Mouse (Mus musculus) intestine, embryonic 15.5 days (tissue): ENCODE results near the gene Gm20388. TPM values are rescaled to one million over a fixed set of nuclear protein-coding genes. Genes with fewer than 3 reads are reported as not detected.

Experiments
- ATAC-seq: fragments of 200-750 bp; cut with Nextera tagmentation; 2 replicates; pipeline ENCODE4 v1.8.0; 2017; ENCODE audit warnings: moderate TSS enrichment, moderate library complexity
- H3K27ac ChIP-seq: fragments of 300-500 bp; sonication (generic); 2 replicates; pipeline ENCODE4 v1.5.1; 2015; ENCODE audit warnings: mild to moderate bottlenecking, inconsistent platforms
- H3K27me3 ChIP-seq: fragments of 300-500 bp; sonication (generic); replicated peaks from 2 replicates; pipeline ENCODE4 v1.6.1; 2015; ENCODE audit warnings: inconsistent platforms
- H3K36me3 ChIP-seq: fragments of 300-500 bp; sonication (generic); 2 replicates; pipeline ENCODE4 v1.6.1; 2015; ENCODE audit warnings: inconsistent platforms
- H3K4me1 ChIP-seq: fragments of 300-500 bp; sonication (generic); replicated peaks from 2 replicates; pipeline ENCODE4 v1.6.1; 2015; ENCODE audit warnings: inconsistent platforms
- H3K4me2 ChIP-seq: fragments of 300-500 bp; sonication (generic); replicated peaks from 2 replicates; pipeline ENCODE4 v1.6.1; 2015; ENCODE audit warnings: mild to moderate bottlenecking, inconsistent platforms
- H3K4me3 ChIP-seq: fragments of 300-500 bp; sonication (generic); replicated peaks from 2 replicates; pipeline ENCODE4 v1.5.1; 2015; ENCODE audit warnings: inconsistent platforms
- H3K9ac ChIP-seq: fragments of 300-500 bp; sonication (generic); 2 replicates; pipeline ENCODE4 v1.6.1; 2015; ENCODE audit warnings: inconsistent platforms
- H3K9me3 ChIP-seq: fragments of 300-500 bp; sonication (generic); 2 replicates; pipeline ENCODE4 v1.6.1; 2016; ENCODE audit warnings: inconsistent platforms
- WGBS: fragments of 180-500 bp; shearing (Covaris S2); methylation state at CpG from one replicate; pipeline ENCODE4 v1.1.7; 2015; 5-methylcytosine and 5-hydroxymethylcytosine counted together
- polyA plus RNA-seq: library from polyadenylated mRNA; unstranded; fragments of >200 nt; fragmentation: Nextera tagmentation; extraction: Ambion mirVana; gene quantifications from 2 replicates; pipeline ENCODE4 v1.2.1, GENCODE M21; 2015

Gene Gm20388
- polyA plus RNA-seq, 1 experiment from 2014 or later: not detected

GRCm38 (mm10) chr8:123657826-123658225, 3747.2 kb downstream of the Gm20388 start:
- Histone ChIP-seq H3K36me3 (peaks cover 20% of the 10 kb centered on the region; the same call in 1 of the 2 replicates), H3K9me3 (no peaks in the 10 kb centered on the region), H3K4me1 (peaks cover 18% of the 10 kb centered on the region), H3K4me3 (no peak overlapping the region), H3K4me2 (no peak overlapping the region), H3K9ac (no peak overlapping the region), H3K27me3 (no peaks in the 10 kb centered on the region), H3K27ac (no peak overlapping the region)
- 91% methylated on average over 8 of the region's 8 CpGs for WGBS
- ATAC-seq: no peak

DNA sequence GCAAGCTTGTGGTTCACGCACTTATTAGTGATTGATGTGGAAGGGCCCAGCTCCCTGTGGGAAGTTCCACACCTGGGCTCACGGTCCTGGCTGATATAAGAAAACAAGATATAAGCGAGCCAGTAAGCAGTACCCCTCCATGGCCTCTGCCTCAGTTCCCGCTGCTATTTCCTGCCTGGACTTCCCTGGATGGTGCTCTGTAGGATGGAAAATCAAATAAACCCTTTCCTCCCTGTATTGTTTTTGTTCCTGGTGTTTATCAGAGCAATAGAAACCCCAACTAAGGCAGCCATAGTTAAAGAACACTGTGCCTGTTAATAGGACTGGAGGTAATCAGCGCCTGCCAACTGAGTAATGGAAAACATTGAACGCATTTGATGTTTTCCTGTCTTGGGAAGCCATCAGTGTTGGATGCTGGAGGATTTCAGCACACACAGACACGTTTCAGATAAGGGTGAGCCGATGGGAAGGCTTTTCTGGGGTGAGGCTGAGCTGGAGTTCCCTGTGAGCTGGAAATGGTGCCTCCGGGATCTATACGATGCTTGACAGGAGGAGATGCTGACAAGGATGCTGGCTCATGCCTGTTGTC, 3748.9 kb downstream of the Gm20388 start:
- Histone ChIP-seq H3K4me1 (peaks cover 14% of the 10 kb centered on the region), H3K4me3 (no peak overlapping the region), H3K27me3 (no peaks in the 10 kb centered on the region), H3K9me3 (no peaks in the 10 kb centered on the region), H3K4me2 (no peak overlapping the region), H3K9ac (no peak overlapping the region), H3K36me3 (peaks cover 20% of the 10 kb centered on the region; the same call in 1 of the 2 replicates), H3K27ac (no peak overlapping the region)
- WGBS: 81% methylated on average over 10 of the region's 10 CpGs
- ATAC-seq: no peak

GRCm38 (mm10) chr8:123661515-123661914, 3750.9 kb downstream of the Gm20388 start:
- no peaks in the 10 kb centered on the region for H3K27me3 ChIP-seq
- 0 out of 2 replicates have a peak, but pooled peaks cover 3% of the 10 kb centered on the region for H3K4me1 ChIP-seq
- 87% methylated on average over 11 of the region's 11 CpGs for WGBS
- no peak for ATAC-seq
- H3K4me2 ChIP-seq: no peak overlapping the region
- no peak overlapping the region for H3K4me3 ChIP-seq
- H3K27ac ChIP-seq: no peak overlapping the region
- no peak overlapping the region for H3K9ac ChIP-seq
- H3K9me3 ChIP-seq: no peaks in the 10 kb centered on the region
- H3K36me3 ChIP-seq: peaks cover 16% of the 10 kb centered on the region; the same call in 1 of the 2 replicates

GRCm38 (mm10) chr8:123665580-123665979, 3754.9 kb downstream of the Gm20388 start:
- 53% methylated on average over 6 of the region's 6 CpGs for WGBS
- no peak overlapping the region for H3K4me2 ChIP-seq
- no peak overlapping the region for H3K9ac ChIP-seq
- no peak overlapping the region for H3K27ac ChIP-seq
- H3K36me3 ChIP-seq: 0 out of 2 replicates have a peak, but pooled peaks cover 3% of the 10 kb centered on the region
- peak; percentile 63 for ATAC-seq
- H3K9me3 ChIP-seq: no peaks in the 10 kb centered on the region
- H3K4me1 ChIP-seq: 0 out of 2 replicates have a peak, but pooled peaks cover 3% of the 10 kb centered on the region
- no peak overlapping the region for H3K4me3 ChIP-seq
- H3K27me3 ChIP-seq: no peaks in the 10 kb centered on the region

- Histone ChIP-seq H3K36me3 (0 out of 2 replicates have a peak, but pooled peaks cover 3% of the 10 kb centered on the region), H3K9me3 (no peaks in the 10 kb centered on the region), H3K4me2 (no peak overlapping the region), H3K4me1 (0 out of 2 replicates have a peak, but pooled peaks cover 3% of the 10 kb centered on the region), H3K27ac (no peak overlapping the region), H3K9ac (no peak overlapping the region), H3K4me3 (no peak overlapping the region), H3K27me3 (no peaks in the 10 kb centered on the region)
- ATAC-seq: no peak
- WGBS: 93% methylated on average over 1 of the region's 1 CpGs
These were observed 3756.2 kb downstream of the Gm20388 start for GRCm38 (mm10) chr8:123666832-123667231.

- no peak overlapping the region for H3K4me3 ChIP-seq
- ATAC-seq: no peak
- no peaks in the 10 kb centered on the region for H3K9me3 ChIP-seq
- no peak overlapping the region for H3K9ac ChIP-seq
- no peak overlapping the region for H3K27ac ChIP-seq
- 0 out of 2 replicates have a peak, but pooled peaks cover 3% of the 10 kb centered on the region for H3K4me1 ChIP-seq
- H3K27me3 ChIP-seq: no peaks in the 10 kb centered on the region
- WGBS: 35% methylated on average over 4 of the region's 4 CpGs
- no peak overlapping the region for H3K4me2 ChIP-seq
- no peaks in the 10 kb centered on the region for H3K36me3 ChIP-seq
These were observed 3758.0 kb downstream of the Gm20388 start for GRCm38 (mm10) chr8:123668681-123669080.

DNA sequence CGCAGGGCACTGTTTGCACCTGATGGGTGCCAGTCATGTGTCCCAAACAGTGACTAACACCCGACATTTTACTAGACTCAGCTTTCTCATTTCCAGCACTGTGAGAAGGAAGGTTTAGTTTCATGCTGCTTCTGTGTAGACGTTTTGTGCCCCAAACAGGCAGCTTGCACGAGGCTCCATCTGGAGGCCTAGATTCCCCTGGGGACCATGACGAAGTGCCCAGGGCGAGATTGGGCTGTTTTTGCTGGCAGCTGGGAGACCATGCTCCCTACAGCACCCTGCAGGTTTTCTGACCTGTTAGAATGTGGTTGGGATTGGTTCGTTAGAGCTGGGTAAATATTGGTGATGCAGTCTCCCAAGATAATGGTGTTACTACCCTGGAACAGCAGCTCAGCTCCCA, 3760.1 kb downstream of the Gm20388 start:
- Histone ChIP-seq H3K4me2 (no peak overlapping the region), H3K4me3 (no peak overlapping the region), H3K27ac (no peak overlapping the region), H3K9ac (no peak overlapping the region), H3K9me3 (no peaks in the 10 kb centered on the region), H3K27me3 (no peaks in the 10 kb centered on the region), H3K4me1 (0 out of 2 replicates have a peak, but pooled peaks cover 2% of the 10 kb centered on the region), H3K36me3 (no peaks in the 10 kb centered on the region)
- 60% methylated on average over 7 of the region's 7 CpGs for WGBS
- ATAC-seq: no peak

DNA sequence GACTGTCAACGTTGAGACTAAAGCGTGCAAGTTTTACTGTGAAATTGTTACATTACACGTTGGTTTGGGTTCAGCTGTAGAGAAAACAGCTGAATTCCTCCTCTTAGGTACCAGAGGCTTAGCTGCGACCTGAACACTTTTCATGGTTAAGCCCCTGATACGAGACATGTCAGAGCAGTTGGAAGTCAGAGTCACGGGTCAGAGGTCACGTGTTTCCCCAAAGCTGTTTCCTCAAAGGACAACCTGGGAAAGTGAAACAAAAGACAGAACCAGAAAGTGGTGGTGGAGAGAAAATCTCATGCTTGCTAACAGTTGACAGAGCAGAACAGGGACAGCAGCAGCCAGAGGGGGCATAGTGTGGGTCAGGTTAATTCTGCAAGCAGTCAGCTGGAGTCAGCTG, 3760.8 kb downstream of the Gm20388 start:
- Histone ChIP-seq H3K27ac (no peak overlapping the region), H3K9me3 (no peaks in the 10 kb centered on the region), H3K4me1 (no peaks in the 10 kb centered on the region), H3K9ac (no peak overlapping the region), H3K27me3 (no peaks in the 10 kb centered on the region), H3K4me2 (no peak overlapping the region), H3K36me3 (no peaks in the 10 kb centered on the region), H3K4me3 (no peak overlapping the region)
- WGBS: 67% methylated on average over 7 of the region's 7 CpGs
- ATAC-seq: no peak

DNA sequence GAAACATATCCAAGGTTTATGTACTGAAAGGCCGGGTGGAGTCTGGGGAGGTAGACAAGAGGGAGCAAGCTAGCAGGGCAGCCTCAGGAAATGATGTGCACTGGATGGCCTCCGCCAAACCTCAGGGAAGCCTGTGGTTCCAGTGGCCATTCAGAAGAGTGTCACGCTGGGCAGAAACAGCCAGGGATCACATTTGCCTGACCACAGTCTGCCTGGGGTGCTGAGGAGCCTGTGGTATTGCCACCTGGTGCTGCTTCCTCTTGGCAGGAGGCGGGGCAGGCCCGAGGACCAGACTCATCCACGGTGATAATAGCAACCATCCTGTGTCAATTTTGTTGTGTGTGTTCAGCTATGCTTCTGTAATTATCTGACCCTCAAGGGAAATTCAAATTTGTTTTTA, 3762.0 kb downstream of the Gm20388 start:
- Histone ChIP-seq H3K36me3 (no peaks in the 10 kb centered on the region), H3K27me3 (no peaks in the 10 kb centered on the region), H3K27ac (no peak overlapping the region), H3K4me3 (no peak overlapping the region), H3K4me2 (no peak overlapping the region), H3K9me3 (no peaks in the 10 kb centered on the region), H3K9ac (no peak overlapping the region), H3K4me1 (no peaks in the 10 kb centered on the region)
- WGBS: 74% methylated on average over 6 of the region's 6 CpGs
- ATAC-seq: no peak

- 27% methylated on average over 5 of the region's 5 CpGs for WGBS
- Histone ChIP-seq H3K4me2 (no peak overlapping the region), H3K9ac (no peak overlapping the region), H3K9me3 (no peaks in the 10 kb centered on the region), H3K4me1 (no peaks in the 10 kb centered on the region), H3K4me3 (no peak overlapping the region), H3K27ac (no peak overlapping the region), H3K36me3 (no peaks in the 10 kb centered on the region), H3K27me3 (no peaks in the 10 kb centered on the region)
- ATAC-seq: peak; percentile 83
These were observed 3765.0 kb downstream of the Gm20388 start for GRCm38 (mm10) chr8:123675611-123676010.

- Histone ChIP-seq H3K4me1 (peaks cover 12% of the 10 kb centered on the region; the same call in 1 of the 2 replicates), H3K27ac (no peak overlapping the region), H3K9me3 (no peaks in the 10 kb centered on the region), H3K36me3 (no peaks in the 10 kb centered on the region), H3K27me3 (no peaks in the 10 kb centered on the region), H3K9ac (no peak overlapping the region), H3K4me3 (no peak overlapping the region), H3K4me2 (no peak overlapping the region)
- no peak for ATAC-seq
- WGBS: 78% methylated on average over 4 of the region's 4 CpGs
These were observed 3767.7 kb downstream of the Gm20388 start for GRCm38 (mm10) chr8:123678390-123678789.

DNA sequence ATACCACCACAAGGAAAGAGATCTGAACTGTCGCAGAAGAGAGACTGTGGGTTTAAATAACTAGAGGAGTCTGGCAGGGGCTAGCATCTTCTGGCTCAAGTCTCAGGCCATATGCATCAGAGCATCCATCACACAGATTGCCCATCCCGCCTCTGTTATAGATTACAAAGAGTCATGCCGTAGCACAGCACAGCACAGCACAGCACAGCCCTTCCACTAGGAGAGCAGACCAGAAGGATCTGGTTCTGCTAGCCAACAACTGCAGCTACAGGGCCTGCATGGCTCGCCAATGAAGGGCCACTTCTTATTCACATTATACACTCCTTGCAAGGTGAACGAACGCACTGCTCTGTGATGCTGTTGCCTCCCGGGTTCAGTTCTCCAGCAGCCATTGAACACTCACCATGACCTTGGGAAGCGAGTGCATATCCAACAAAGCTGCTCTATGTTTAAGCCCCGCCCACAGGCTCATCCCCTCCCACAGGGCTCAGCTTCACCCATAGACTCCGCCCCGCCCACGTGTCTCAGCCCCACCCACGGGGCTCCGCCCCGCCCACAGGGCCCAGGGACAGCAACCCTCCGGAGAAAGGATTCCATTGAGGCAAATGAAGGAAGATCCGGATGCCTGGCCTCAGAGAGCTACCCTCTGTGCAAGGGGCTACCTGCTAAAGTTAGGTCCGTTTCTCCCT, 3771.6 kb downstream of the Gm20388 start:
- 21% methylated on average over 18 of the region's 18 CpGs for WGBS
- peak; percentile 90 for ATAC-seq
- H3K4me2 ChIP-seq: peak overlapping the region; percentile 37
- no peaks in the 10 kb centered on the region for H3K27me3 ChIP-seq
- no peaks in the 10 kb centered on the region for H3K9me3 ChIP-seq
- H3K4me3 ChIP-seq: no peak overlapping the region
- no peak overlapping the region for H3K9ac ChIP-seq
- H3K36me3 ChIP-seq: no peaks in the 10 kb centered on the region
- H3K4me1 ChIP-seq: peaks cover 15% of the 10 kb centered on the region; the same call in 1 of the 2 replicates
- no peak overlapping the region for H3K27ac ChIP-seq
